Mouse (Mus musculus): ENCODE results near the gene 2310009B15Rik.

- TF ChIP-seq CTCF (IDR thresholded peaks at IDR 0.05 in 2 of 3, conservative IDR thresholded peaks at IDR 0.05 in 1 of 3; ENCODE audit: control insufficient read depth in 1 of 3, insufficient read depth in 1 of 3, low read depth in 2 of 3, low read length in 3 of 3, poor library complexity in 1 of 3, severe bottlenecking in 1 of 3) (no peak), TCF12 (IDR thresholded peaks at IDR 0.05; ENCODE audit: low read depth, low read length) (no peak), USF1 (IDR thresholded peaks at IDR 0.05; ENCODE audit: low read depth, low read length) (no peak), TAL1 (IDR thresholded peaks at IDR 0.05; ENCODE audit: low read length) (no peak), KAT2A (conservative IDR thresholded peaks at IDR 0.05; ENCODE audit: low read depth, low read length) (no peak)
These were observed 11.2 kb downstream of the 2310009B15Rik start for GRCm38 (mm10) chr1:138845481-138845880.
